Mouse (Mus musculus): Measurements from ENCODE around the gene Evpl. TPM values are rescaled to one million over a fixed set of nuclear protein-coding genes. Genes with fewer than 3 reads are reported as not detected.

Gene Evpl
- polyA plus RNA-seq, 1 experiment from 2014 or later = 0.48 TPM

DNA sequence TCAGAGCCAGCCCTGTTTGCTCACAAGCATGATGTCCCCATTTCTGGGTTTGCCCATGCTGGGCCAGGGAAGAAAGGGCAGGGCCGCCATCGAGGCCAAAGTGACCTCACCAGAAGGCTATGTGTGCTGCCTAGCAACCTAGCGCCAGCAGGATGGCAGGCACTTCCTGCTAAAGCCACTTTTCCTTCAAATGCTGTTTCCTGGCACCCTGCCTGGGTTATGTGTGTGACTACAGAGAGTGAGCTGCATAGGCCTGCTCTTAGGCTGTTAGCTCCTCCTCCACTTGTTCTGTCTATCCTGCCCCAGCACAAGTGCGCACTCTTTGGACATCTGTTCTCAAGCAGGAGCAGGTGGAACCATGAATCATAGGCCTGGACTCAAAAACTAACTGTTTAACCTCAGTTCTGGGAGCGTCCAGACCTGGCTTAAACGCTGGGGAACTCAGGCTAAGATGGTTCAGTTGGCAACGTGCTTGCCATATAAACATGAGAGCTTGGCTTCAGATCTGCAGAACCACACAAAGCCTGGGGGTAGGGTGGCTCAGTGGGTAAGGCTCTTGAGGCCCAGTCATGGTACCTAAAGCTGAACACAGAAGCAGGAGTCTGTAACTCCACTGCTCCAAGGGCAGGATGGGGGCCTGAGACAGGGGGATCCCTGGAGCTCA is 19.0 kb downstream of the Evpl start:
- no peak for DNase-seq (ENCODE audit: extremely low spot score, low spot score)

DNA sequence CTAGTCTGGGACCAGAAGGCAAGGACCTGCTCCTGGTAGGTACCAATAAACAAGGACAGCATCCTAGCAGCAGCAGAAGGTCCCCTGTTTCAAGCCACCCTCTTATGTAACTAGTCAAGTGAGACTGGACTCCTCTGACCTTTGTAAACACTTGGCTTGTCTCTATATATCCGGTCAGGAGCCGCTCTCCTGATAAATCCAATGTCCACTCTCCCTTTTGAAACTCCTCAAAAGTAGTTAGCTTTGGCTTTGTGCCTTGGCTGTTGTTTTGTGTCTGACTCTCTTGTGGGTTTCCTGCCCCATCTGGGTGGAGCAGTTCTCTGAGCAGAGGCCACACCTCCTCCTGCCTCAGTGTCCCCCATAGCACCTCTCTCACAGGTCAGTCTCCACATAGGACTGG is 19.6 kb downstream of the Evpl start:
- no peak for DNase-seq (ENCODE audit: extremely low spot score, low spot score)

More for the DNA sequence above, 19.0 kb downstream of the Evpl start:
- H3K9me3 ChIP-seq = peaks cover 11% of the 10 kb centered on the region
- peaks cover 39% of the 10 kb centered on the region for H3K27me3 ChIP-seq (ENCODE audit: poor library complexity, severe bottlenecking)
- 71% methylated on average over 7 of the region's 7 CpGs for WGBS
- peaks cover 8% of the 10 kb centered on the region for H3K36me3 ChIP-seq (replicated peaks)
- H3K4me1 ChIP-seq = peaks cover 43% of the 10 kb centered on the region
- peak overlapping the region; percentile 37 for H3K27ac ChIP-seq
- H3K4me3 ChIP-seq = no peak overlapping the region

DNA sequence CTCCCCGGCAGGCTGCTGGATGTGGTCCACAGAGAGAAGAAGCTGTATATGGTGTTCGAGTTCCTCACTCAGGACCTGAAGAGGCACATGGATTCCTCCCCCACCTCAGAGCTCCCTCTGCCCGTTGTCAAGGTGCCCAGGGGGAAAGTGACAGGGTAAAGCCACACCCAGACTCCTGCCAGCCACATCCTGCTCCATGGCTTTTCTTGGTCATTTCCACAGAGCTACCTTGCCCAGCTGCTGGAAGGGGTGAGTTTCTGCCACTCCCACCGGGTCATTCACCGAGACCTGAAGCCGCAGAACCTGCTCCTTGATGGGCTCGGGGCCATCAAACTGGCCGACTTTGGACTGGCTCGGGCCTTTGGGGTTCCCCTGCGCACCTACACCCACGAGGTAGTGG is 21.3 kb downstream of the Evpl start:
- peaks cover 5% of the 10 kb centered on the region for H3K36me3 ChIP-seq (replicated peaks)
- DNase-seq (ENCODE audit: extremely low spot score, low spot score) = no peak
- no peak overlapping the region for H3K4me3 ChIP-seq
- H3K4me1 ChIP-seq = peaks cover 25% of the 10 kb centered on the region
- 85% methylated on average over 11 of the region's 11 CpGs for WGBS
- no peak overlapping the region for H3K27ac ChIP-seq
- H3K9me3 ChIP-seq = peaks cover 6% of the 10 kb centered on the region
- H3K27me3 ChIP-seq (ENCODE audit: poor library complexity, severe bottlenecking) = peaks cover 16% of the 10 kb centered on the region

More for the DNA sequence above, 19.6 kb downstream of the Evpl start:
- Histone ChIP-seq H3K9me3 (peaks cover 11% of the 10 kb centered on the region), H3K36me3 (replicated peaks) (peaks cover 8% of the 10 kb centered on the region), H3K27ac (peak overlapping the region; percentile 37), H3K4me1 (peaks cover 42% of the 10 kb centered on the region), H3K27me3 (ENCODE audit: poor library complexity, severe bottlenecking) (peaks cover 33% of the 10 kb centered on the region), H3K4me3 (no peak overlapping the region)
- WGBS = 91% methylated on average over 2 of the region's 2 CpGs

DNA sequence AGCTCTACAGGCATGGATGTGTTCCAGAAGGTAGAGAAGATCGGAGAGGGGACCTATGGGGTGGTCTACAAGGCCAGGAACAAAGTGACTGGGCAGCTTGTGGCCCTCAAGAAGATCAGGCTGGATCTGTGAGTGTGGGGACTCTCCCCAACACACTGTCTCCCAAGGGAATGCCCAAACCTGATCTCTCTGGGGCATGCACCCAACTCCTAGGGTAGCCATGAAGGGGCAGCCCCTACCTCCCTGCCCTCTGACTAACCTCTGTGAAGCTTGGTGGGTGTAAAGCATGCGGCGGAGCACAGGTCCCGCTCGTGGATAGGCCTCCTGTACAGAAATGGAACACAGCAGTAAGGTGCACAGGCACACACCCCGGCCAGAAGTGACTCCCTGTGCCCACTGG is 21.9 kb downstream of the Evpl start:
- no peaks in the 10 kb centered on the region; the same call in none of the 2 replicates for H3K36me3 ChIP-seq (replicated peaks)
- H3K27me3 ChIP-seq (ENCODE audit: poor library complexity, severe bottlenecking) = peaks cover 10% of the 10 kb centered on the region
- H3K4me3 ChIP-seq = no peak overlapping the region
- no peak overlapping the region for H3K27ac ChIP-seq
- DNase-seq (ENCODE audit: extremely low spot score, low spot score) = no peak
- H3K4me1 ChIP-seq = peaks cover 25% of the 10 kb centered on the region
- 89% methylated on average over 6 of the region's 6 CpGs for WGBS
- H3K9me3 ChIP-seq = peaks cover under 1% of the 10 kb centered on the region; the same call in 1 of the 2 replicates

DNA sequence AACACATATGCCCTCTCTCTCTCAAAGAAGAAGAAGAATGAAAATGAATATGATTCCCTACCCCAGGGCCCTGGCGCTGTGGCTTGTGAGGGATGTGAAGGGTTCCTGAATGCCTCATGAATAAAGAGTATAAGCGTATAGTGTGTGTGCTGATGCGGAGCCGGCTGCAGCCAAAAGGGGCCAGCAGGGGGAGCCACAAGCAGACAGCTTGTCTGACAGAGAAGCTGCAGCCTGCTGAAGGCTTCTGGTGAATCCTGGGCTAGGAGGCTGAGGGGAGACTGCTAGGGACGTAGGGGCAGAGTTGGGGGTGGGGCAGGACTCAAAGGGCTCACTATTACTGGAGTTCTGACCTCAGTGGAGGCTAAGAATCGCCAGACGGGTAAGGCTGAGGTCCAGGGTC is 22.7 kb downstream of the Evpl start:
- 81% methylated on average over 7 of the region's 7 CpGs for WGBS
- Histone ChIP-seq H3K4me3 (no peak overlapping the region), H3K27me3 (ENCODE audit: poor library complexity, severe bottlenecking) (peaks cover 2% of the 10 kb centered on the region), H3K9me3 (no peaks in the 10 kb centered on the region), H3K4me1 (peaks cover 19% of the 10 kb centered on the region), H3K27ac (no peak overlapping the region), H3K36me3 (replicated peaks) (no peaks in the 10 kb centered on the region; the same call in none of the 2 replicates)
- no peak for DNase-seq (ENCODE audit: extremely low spot score, low spot score)

DNA sequence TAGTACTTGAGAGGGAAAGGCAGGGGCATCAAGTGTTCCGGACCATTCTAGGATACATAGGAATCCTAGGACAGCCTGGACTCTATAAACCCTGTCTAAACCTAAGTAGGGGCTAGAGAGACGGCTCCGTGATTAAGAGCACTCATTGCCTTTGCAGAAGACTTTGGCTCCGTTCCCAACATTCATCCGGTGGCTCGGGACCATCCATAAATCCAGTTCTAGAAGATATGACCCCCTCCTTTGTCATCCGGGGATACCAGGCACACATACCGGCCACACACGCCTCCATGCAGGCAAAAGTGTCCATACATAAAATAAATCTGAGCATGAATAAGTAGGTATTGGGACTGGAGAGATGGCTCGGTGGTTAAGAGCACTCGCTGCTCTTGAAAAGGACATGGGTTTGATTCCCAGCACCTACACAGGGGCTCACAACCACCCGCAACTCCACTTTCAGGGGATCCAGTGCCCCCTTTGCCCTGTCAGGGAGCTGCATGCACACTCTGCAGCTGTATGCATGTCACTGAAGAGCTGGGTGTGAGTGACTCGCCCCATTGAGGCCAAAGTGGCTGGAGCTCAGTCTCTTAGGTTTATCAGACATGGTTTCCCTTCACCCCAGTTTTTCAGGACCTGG is 23.9 kb downstream of the Evpl start:
- H3K27me3 ChIP-seq (ENCODE audit: poor library complexity, severe bottlenecking) = no peaks in the 10 kb centered on the region

DNA sequence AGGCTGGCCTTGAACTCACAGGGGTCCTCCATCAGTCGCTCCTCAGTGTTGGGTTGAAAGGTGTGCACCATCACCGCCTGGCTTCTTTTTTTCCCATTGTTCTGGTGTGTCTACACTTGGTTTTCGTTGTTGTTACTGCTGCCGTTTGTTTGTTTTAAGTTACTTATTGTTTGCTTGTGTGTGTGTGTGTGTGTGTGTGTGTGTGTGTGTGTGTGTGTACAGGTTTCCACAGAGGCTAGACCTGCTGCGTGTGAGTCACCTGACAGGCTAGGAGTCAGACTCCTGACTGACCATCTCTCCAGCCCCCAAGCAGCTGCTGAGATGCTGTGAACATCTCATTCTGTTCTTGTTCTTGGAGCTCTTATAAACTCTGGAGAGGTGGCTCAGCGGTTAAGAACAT is 25.0 kb downstream of the Evpl start:
- 95% methylated on average over 6 of the region's 6 CpGs for WGBS
- Histone ChIP-seq H3K4me1 (no peaks in the 10 kb centered on the region), H3K27me3 (ENCODE audit: poor library complexity, severe bottlenecking) (no peaks in the 10 kb centered on the region), H3K27ac (no peak overlapping the region), H3K4me3 (no peak overlapping the region), H3K9me3 (no peaks in the 10 kb centered on the region), H3K36me3 (replicated peaks) (no peaks in the 10 kb centered on the region; the same call in none of the 2 replicates)
- DNase-seq (ENCODE audit: extremely low spot score, low spot score) = no peak

More for the DNA sequence above, 23.9 kb downstream of the Evpl start:
- peaks cover 7% of the 10 kb centered on the region for H3K4me1 ChIP-seq
- no peak for DNase-seq (ENCODE audit: extremely low spot score, low spot score)
- no peaks in the 10 kb centered on the region; the same call in none of the 2 replicates for H3K36me3 ChIP-seq (replicated peaks)
- H3K9me3 ChIP-seq = no peaks in the 10 kb centered on the region
- H3K27ac ChIP-seq = no peak overlapping the region
- 93% methylated on average over 13 of the region's 13 CpGs for WGBS
- H3K4me3 ChIP-seq = no peak overlapping the region

DNA sequence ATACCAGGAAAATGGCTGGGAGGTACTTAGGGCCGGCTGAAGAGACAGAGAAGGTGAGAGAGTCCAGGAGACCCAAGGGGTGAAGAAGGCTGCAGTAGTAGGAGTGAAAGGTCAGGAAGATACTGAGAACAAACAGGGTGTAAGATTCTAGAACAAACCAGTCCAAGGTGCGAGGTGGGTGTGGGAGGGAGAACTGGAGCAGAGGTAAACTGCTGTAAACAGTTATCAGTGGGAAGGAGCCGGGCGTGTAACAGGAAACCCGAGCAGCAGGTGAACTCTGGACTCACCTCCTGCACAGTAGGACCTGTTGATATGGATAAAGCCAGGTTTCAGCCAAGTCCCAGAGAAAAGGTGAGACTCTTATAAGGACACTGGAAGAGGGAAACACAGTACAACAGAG is 27.2 kb downstream of the Evpl start:
- Histone ChIP-seq H3K9me3 (no peaks in the 10 kb centered on the region), H3K36me3 (replicated peaks) (peaks cover 19% of the 10 kb centered on the region), H3K4me1 (no peaks in the 10 kb centered on the region), H3K27ac (no peak overlapping the region), H3K27me3 (ENCODE audit: poor library complexity, severe bottlenecking) (no peaks in the 10 kb centered on the region), H3K4me3 (no peak overlapping the region)
- WGBS = 84% methylated on average over 5 of the region's 5 CpGs
- no peak for DNase-seq (ENCODE audit: extremely low spot score, low spot score)

DNA sequence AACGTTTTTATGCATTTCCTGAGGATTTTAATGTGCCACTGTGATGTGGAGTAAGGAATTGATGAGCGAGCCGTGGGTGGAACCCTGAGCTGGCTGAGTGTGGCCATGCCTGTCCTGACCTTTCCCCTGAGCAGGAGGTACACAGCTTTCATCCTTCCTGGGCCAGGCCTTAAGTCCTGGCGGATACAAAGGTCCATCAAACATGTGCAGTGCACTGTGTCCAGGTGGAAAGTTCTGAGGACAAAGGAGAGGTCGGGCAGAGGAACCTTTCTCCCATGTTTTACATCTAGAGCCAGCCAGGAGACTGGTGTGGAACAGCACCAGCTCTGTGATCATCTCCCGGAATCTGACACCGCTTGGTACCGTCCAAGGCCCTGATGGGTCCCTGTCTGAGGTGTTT is 28.6 kb downstream of the Evpl start:
- Histone ChIP-seq H3K4me3 (no peak overlapping the region), H3K27ac (no peak overlapping the region), H3K9me3 (no peaks in the 10 kb centered on the region), H3K4me1 (no peaks in the 10 kb centered on the region), H3K27me3 (ENCODE audit: poor library complexity, severe bottlenecking) (no peaks in the 10 kb centered on the region), H3K36me3 (replicated peaks) (peaks cover 22% of the 10 kb centered on the region)
- WGBS = 85% methylated on average over 8 of the region's 8 CpGs
- no peak for DNase-seq (ENCODE audit: extremely low spot score, low spot score)

DNA sequence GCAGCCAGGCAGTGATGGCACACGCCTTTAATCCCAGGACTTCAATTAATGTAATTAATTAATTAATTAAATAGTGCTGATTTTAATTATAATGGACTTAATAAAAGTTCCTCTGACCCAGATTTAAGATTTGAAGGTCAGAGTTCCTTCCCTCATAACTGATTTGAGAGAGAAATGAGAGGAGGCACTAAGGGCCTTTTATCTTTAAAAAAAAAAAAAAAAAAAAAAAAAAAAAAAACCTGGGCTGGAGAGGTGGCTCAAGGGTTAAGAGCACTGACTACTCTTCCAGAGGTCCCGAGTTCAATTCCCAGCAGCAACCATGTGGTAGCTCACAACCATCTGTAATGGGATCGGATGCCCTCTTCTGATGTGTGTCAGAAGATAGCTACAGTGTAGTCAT is 29.2 kb downstream of the Evpl start:
- Histone ChIP-seq H3K4me3 (no peak overlapping the region), H3K27ac (no peak overlapping the region), H3K9me3 (no peaks in the 10 kb centered on the region), H3K36me3 (replicated peaks) (peaks cover 22% of the 10 kb centered on the region), H3K27me3 (ENCODE audit: poor library complexity, severe bottlenecking) (no peaks in the 10 kb centered on the region), H3K4me1 (no peaks in the 10 kb centered on the region)
- 84% methylated on average over 3 of the region's 3 CpGs for WGBS
- DNase-seq (ENCODE audit: extremely low spot score, low spot score) = no peak

DNA sequence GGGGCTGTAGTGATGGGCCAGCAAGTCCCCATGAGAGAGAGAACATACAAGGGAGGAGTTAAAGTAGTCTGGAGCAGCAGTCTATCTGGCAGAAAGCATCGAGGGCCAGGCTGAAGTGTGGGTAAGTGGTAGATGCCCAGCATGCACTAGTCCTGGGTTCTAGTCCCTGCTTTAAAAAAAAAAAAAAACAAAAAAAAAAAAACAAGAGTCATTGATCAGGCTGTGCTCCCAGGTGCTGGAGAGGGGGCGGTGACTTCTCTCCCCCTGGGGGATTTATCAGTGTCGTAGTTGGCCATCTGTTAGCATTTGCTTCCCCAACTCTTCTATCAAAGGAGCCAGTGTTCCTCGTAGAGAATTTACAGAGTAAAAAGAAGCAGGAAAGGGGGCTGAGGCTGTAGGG is 31.2 kb downstream of the Evpl start:
- DNase-seq (ENCODE audit: extremely low spot score, low spot score) = no peak
- H3K27me3 ChIP-seq (ENCODE audit: poor library complexity, severe bottlenecking) = no peaks in the 10 kb centered on the region
- peaks cover 25% of the 10 kb centered on the region for H3K36me3 ChIP-seq (replicated peaks)
- H3K4me1 ChIP-seq = no peaks in the 10 kb centered on the region
- H3K27ac ChIP-seq = no peak overlapping the region
- H3K9me3 ChIP-seq = no peaks in the 10 kb centered on the region
- H3K4me3 ChIP-seq = no peak overlapping the region
- 74% methylated on average over 4 of the region's 4 CpGs for WGBS

DNA sequence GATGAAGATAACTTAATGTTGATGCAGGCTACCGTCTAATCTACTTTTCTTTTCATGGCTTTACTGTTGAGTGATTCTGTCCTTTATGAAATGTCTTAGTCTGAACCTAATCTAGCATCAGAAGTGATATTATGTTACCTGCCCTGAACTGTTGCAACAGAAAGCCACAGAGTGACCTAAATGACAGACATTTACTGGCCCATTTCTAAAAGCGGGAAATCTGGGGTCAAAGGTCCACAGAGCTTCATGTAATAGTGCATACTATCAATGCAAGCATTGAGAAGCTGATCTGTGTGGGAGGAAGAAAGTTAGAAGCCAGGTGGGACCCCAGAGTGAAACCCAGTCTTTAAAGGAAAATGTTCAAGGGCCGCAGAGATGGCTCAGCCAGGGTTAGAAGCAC is 34.7 kb downstream of the Evpl start:
- 94% methylated on average over 3 of the region's 3 CpGs for WGBS
- Histone ChIP-seq H3K4me1 (peaks cover 8% of the 10 kb centered on the region), H3K27ac (no peak overlapping the region), H3K27me3 (ENCODE audit: poor library complexity, severe bottlenecking) (no peaks in the 10 kb centered on the region), H3K9me3 (no peaks in the 10 kb centered on the region), H3K36me3 (replicated peaks) (peaks cover 25% of the 10 kb centered on the region), H3K4me3 (no peak overlapping the region)
- no peak for DNase-seq (ENCODE audit: extremely low spot score, low spot score)

DNA sequence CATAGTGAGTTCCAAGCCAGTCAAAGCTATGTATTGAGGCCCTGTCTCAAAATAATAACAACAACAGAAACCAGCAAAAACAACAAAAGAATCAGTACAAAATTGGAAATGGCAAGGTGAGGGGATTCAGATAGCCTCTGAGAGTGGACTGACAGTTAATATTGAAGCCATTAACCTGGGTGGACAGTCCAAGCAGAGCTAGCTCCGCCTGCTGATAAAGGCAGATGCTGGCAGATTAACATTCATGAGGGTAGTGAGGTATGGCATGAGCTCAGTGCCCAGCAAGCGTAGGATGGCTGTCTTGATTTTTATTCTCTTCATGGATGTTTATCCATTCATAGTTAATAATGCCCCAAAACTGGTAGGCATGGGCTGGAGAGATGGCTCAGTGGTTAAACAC is 36.7 kb downstream of the Evpl start:
- Histone ChIP-seq H3K9me3 (no peaks in the 10 kb centered on the region), H3K27me3 (ENCODE audit: poor library complexity, severe bottlenecking) (no peaks in the 10 kb centered on the region), H3K4me1 (peaks cover 15% of the 10 kb centered on the region), H3K36me3 (replicated peaks) (peaks cover 18% of the 10 kb centered on the region), H3K27ac (no peak overlapping the region), H3K4me3 (no peak overlapping the region)
- WGBS = 92% methylated on average over 2 of the region's 2 CpGs
- DNase-seq (ENCODE audit: extremely low spot score, low spot score) = no peak

Measured in forebrain, embryonic 10.5 days (tissue).